Mouse (Mus musculus) brain, embryonic 18.5 days (tissue): ENCODE measurements at regions not wholly inside any gene's neighbourhood (a gene's known extent, or its start where the extent isn't known, plus 50 kb on each side); places are given as distances from the start of the nearest gene placed in this dataset.

ENCODE experiments used
- DNase-seq: peaks from one replicate; pipeline ENCODE4 v3.0.0-alpha.2; 2012; ENCODE audit warnings: low read depth, low spot score

DNA sequence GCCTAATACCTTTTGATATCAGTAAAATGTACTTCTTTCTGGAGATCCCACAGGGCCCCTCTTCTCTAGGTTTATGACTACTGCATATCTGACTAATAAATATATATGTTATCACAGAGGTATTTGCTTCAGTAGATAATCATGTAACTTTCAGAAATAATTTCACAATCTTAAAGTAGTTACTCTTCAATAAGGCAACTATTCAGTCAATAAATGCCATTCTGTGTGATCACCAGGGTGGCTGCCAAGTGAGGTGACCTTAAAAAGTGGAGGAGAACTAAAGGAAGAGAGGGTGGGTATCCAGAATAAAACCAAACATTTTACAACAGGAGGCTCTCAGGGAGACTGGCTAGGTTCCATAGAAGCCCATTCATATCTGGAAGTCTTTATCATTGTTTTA is 748.4 kb downstream of the Inhba start:
- no peak for DNase-seq

DNA sequence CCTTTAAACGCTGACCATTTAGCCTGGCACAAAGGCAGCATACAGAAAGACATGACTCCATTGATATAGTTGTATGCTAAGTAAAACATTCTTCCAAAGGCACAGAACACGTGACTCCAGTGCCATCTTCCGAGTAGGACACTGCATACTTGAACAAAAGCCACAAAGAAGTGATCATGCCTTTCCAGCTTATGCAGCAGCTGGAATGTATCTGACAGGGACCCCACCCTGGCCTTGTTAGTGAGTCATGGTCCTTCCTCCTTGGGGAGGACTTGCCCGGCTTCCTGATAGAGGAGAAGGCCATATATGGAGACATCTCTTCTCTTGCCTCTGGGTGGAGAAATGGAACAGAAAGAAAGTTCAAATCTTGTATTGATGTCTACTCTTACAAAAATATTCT is 749.8 kb downstream of the Inhba start:
- no peak for DNase-seq

DNA sequence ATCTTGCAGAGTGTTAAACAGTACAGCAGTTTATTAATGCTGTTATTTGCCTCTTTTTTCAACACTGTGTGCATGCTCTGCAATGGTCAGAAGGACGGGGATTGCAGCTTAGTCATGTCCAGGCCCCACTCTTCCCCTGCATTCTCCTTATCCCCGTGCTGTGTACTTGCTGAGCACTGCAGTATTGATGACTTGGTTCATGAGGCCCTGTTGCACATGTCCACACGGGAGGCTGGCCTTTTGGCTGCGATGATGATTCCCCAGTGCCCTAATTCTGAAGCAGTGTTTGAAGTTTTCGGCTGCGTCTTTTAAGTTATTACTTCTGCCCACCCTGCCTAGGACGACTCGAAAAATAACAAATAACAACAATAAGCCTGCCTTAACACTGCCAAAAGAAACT is 750.7 kb downstream of the Inhba start:
- no peak for DNase-seq

DNA sequence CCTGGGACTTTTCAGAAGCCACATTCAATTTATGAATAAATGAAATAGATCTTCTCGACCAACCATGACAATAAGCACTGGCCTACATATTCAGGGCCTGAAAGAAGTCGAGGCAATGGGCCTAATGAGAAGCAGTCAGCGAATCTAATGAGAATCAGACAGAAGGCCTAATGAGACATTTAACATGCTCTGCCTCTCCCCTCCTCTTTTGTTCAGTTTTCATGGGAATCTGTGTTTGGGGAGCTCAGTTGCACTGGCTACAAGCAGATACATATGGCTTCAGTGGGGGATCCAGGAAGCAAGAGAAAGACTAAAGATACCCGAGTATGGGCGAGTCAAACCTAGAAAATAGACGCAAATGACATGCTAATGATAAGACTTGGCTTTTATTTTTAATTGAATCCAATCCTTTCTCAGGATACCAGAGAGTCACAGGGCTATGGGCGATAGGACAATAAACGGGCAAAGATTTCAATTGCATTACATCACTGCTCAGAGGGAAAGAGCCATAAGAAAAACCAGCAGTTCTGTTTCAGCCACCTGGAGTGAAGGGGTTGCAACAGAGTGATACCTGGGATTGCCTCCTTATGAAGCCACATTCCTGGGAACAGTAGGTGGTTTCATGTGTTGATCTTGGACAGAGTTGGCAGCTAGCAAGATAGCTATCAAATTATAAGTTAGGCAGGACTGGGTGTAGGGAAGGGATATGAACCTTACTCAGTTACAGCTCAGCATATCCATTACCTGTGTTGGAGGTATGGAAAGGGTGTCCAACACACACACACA is 751.3 kb downstream of the Inhba start:
- peak; percentile 61 for DNase-seq

DNA sequence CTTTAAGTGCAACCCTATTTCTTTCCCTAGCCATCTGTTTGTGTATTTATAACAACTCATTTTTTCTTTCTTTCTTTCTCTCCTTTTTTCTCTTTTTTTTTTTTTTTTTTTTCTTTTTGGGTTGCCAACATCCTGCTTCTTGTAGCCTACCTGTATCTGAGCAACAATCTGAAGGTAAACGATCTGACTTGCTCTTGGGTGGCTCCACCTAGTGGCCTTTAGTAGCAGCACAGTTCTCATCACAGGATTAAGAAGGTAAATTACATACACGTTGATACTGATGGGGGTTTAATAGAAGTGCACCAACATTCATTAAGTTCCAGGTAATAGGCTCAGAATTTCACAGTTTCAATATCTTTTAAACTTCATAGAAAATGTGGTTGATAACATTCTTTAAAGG is 752.1 kb downstream of the Inhba start:
- DNase-seq = no peak

DNA sequence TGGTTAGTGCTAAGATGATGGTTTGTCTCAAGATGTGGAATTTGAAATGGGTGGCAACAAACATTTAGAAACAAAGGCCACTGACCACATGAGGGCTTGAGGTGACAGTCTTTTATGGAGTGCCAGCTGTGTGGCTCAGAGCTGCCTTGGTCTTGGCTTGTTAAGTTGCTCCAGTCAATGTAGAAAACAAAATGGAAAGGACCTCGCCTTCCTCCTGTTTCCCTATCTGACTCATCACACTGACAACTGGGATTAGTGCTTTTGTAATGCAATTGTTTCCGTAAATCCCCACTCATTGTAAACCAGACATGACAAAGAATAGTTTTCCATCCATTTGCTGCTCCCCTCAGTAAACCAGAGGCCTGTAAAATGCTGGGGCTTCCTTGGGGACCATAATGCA is 757.8 kb downstream of the Inhba start:
- no peak for DNase-seq

DNA sequence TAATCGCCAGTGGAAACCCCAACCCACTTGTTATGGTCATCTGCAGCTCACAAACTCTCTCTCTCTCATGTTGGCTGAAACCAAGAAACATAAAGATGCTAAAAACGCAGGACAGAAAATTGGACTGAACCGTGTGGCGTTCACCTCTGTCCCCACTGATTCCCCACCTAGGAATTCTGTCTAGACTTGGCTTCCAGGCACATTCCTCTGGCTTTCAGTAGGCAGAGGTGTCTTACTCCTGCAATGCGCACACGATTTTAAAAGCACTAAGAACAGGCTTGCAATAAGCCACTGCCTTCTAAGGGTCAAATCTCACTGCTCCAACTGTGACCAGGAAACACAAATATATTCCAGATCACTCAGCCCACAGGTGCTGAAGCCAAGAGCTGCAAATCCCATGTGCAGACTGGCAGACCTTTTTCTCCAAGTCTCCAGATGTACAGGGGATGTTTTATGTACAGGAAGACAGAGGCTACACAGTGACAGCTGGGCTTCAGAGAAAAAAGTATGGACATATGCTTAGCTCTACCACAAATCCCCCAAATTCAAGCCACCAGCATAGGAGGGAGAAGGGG is 758.3 kb downstream of the Inhba start:
- DNase-seq = no peak

DNA sequence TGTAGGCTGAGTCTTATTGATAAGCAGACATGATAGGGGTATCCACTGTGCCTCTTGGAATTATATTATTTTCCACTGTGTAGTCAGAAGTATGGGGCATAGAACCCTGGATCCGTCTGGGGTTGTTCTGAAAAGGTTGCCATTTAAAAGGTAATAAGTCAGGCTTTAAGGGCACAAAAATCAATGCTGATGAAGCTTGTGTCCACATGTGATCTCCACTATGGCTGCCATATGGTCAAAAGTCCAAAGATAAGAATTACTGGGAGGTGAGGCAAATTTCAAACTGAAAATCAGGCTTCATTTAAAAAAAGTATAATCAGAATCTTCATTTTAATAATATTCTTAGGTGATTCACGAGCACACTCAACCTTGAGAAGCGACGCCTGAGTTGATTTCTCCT is 760.2 kb downstream of the Inhba start:
- DNase-seq = no peak

DNA sequence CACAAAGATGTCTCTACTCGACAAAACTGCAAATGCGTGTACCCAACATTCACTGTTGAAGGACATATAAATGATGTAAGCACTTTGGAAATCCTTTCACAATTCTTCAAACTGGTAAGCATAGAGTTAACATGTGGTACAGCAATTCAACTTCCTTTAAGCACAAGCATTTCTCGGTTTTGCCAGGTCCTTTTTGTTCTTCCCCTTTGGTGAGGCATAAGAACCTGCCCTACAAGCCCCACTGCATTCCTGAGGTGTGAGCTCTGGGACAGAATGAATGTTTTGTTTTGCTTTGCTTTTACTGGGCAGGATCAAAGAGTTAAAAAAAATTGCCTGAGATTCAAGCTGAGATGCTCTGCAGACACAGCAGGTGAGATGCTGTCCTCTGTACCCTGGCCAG is 793.9 kb downstream of the Inhba start:
- DNase-seq = no peak
